Mouse (Mus musculus) B cell, adult (primary cell): ENCODE measurements around the gene Siah2. TPM values are rescaled to one million over a fixed set of nuclear protein-coding genes. Genes with fewer than 3 reads are reported as not detected.

Source experiments
- total RNA-seq: library from RNA; stranded (reverse); gene quantifications from 4 replicates; pipeline ENCODE4 v1.2.4, GENCODE M21; 2023; ENCODE audit not compliant: inconsistent age

Siah2 gene
- 109 to 113 TPM (median 111 TPM) in 4 replicates for total RNA-seq

DNA sequence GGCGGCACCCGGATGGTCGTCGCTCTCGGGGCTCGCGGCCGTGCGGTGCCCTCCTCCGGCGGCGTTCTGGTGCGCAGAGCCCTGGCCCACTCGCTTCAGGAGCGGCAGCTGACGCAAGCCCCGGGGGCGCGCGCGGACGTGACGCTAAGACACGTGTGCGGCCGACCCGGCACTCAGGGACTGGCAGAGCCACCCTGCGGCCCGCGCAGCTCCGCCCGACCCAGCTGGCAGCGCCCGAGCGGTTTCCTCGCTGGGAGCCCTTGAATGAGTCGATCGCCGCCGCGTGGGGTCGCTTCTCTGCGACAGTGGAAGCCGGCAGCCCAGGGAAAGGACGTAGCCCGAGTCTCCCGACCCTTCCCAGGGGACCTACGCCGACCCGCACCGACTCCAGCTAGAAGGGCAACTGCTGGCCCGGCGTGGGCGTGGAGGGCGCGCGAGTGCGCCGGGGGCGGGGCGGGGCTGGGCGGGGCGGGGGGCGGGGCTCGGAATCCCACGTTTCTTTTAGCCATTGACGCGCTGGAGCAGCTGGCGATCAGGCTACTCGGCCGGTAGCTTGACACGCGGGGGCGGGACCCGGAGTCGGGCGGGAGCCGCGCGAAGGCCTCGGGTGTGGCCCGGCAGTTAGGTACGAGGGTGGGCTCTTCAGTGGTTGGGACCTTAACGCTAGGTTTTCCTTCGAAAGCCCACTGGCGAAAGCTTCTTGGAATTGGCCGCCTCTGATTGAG lies at the start of gene Siah2:
Gene Siah2, minus strand, starts transcription at position 404 of the 725 bp plus-strand sequence.

DNA sequence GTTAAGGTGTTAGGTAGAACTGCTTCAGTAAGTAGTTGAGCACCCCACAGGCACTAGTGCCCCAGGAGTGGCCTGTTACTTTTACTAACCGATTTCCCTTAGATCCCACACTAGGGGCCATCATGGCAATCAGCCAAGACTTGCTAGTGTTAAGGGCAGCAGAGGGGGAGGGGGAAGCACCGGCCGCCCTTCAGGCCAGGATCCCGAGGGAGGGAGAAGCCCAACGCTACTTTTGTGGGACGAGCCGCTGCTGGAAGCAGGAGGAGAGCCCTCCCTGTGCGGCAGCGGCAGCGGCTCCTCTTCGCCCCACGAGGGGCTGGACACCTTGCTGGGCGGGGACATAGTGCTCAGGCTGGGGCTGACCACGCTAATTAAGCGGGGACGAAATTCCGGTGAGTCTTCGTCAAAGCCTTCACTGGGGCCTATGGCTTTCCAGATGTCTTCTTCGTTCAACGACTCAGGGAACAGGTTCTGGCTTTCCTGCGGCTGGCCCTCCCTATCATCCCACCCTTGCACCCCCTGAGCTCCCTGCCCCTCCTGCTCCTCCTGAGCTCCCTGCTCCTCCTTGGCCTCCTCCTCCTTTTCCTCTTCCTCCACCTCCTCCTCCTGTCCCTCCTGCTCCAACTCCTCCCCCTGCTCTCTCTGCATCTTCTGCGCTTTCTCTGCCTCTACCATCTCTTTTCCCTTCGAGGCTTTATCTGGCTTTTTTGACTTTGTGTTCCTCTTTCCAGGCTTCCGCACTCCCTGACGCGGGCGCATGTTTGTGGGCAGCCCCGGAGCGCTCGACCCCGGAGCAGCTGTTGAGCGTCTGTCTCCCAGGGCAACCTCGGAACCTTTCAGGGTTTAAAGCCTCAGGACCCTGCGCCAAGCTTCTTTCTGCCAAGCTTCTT lies 55.5 kb downstream of the Siah2 start, which contains the start of gene Erich6:
Gene Erich6, minus strand, starts transcription at position 802 of the 890 bp plus-strand sequence.

Other genes with a start within 250 kb of the Siah2 start
- gene Eif2a, start 166.6 kb downstream of the Siah2 start, total RNA-seq = 52.0 to 61.9 TPM (median 61.5 TPM) in 4 replicates
- gene Serp1, start 166.5 kb downstream of the Siah2 start, total RNA-seq = 315 to 329 TPM (median 322 TPM) in 4 replicates
- 133 to 141 TPM (median 136 TPM) in 4 replicates for gene Selenot, start 115.8 kb downstream of the Siah2 start, total RNA-seq
- not detected in 4 replicates for gene Erich6, start 55.2 kb downstream of the Siah2 start, total RNA-seq
- gene Mindy4b-ps, start 129.9 kb upstream of the Siah2 start, total RNA-seq = not detected in 4 replicates
- gene Clrn1, start 192.9 kb upstream of the Siah2 start, total RNA-seq = not detected in 4 replicates